Mouse (Mus musculus): ENCODE results near the gene Nek3. TPM values are rescaled to one million over a fixed set of nuclear protein-coding genes. Genes with fewer than 3 reads are reported as not detected.

Gene Nek3
- polyA plus RNA-seq, 1 experiment = 2.9 TPM

GRCm38 (mm10) chr8:22107020-22107419 is 59.2 kb downstream of the Nek3 start:
- Histone ChIP-seq H3K4me3 (ENCODE audit: insufficient read depth, low read length) (no peak overlapping the region), H3K4me1 (ENCODE audit: control insufficient read depth, insufficient read depth, low read length) (no peaks in the 10 kb centered on the region), H3K27ac (ENCODE audit: insufficient read depth, low read depth, low read length) (no peak overlapping the region)
- TF ChIP-seq POLR2A (IDR thresholded peaks at IDR 0.05; ENCODE audit: borderline replicate concordance, low read depth, low read length) = no peak
- TF ChIP-seq CTCF (IDR thresholded peaks at IDR 0.05; ENCODE audit: low read depth, low read length) = no peak

GRCm38 (mm10) chr8:22091568-22091967 is 74.7 kb downstream of the Nek3 start:
- no peak for TF ChIP-seq CTCF (IDR thresholded peaks at IDR 0.05; ENCODE audit: low read depth, low read length)
- no peak for TF ChIP-seq POLR2A (IDR thresholded peaks at IDR 0.05; ENCODE audit: borderline replicate concordance, low read depth, low read length)
- no peaks in the 10 kb centered on the region for H3K4me1 ChIP-seq (ENCODE audit: control insufficient read depth, insufficient read depth, low read length)
- H3K27ac ChIP-seq (ENCODE audit: insufficient read depth, low read depth, low read length) = no peak overlapping the region
- H3K4me3 ChIP-seq (ENCODE audit: insufficient read depth, low read length) = no peak overlapping the region

GRCm38 (mm10) chr8:22089226-22089625 is 77.0 kb downstream of the Nek3 start:
- H3K4me3 ChIP-seq (ENCODE audit: insufficient read depth, low read length) = no peak overlapping the region
- no peak for TF ChIP-seq POLR2A (IDR thresholded peaks at IDR 0.05; ENCODE audit: borderline replicate concordance, low read depth, low read length)
- no peak for TF ChIP-seq CTCF (IDR thresholded peaks at IDR 0.05; ENCODE audit: low read depth, low read length)
- H3K4me1 ChIP-seq (ENCODE audit: control insufficient read depth, insufficient read depth, low read length) = no peaks in the 10 kb centered on the region
- no peak overlapping the region for H3K27ac ChIP-seq (ENCODE audit: insufficient read depth, low read depth, low read length)

- Histone ChIP-seq H3K4me3 (ENCODE audit: insufficient read depth, low read length) (peak overlapping the region; percentile 23; the same call in 1 of the 2 replicates), H3K27ac (ENCODE audit: insufficient read depth, low read depth, low read length) (no peak overlapping the region), H3K4me1 (ENCODE audit: control insufficient read depth, insufficient read depth, low read length) (peaks cover 7% of the 10 kb centered on the region)
- TF ChIP-seq CTCF (IDR thresholded peaks at IDR 0.05; ENCODE audit: low read depth, low read length) = no peak
- no peak for TF ChIP-seq POLR2A (IDR thresholded peaks at IDR 0.05; ENCODE audit: borderline replicate concordance, low read depth, low read length)
Measured at GRCm38 (mm10) chr8:22079313-22080007, 86.8 kb downstream of the Nek3 start.

Other genes starting within 250 kb of the Nek3 start
- not detected in 2 replicates for gene Defb15, start 233.7 kb downstream of the Nek3 start, polyA plus RNA-seq (2012; ENCODE audit: insufficient read depth, insufficient read length, missing spikeins)
- gene Defb35, start 228.1 kb downstream of the Nek3 start, polyA plus RNA-seq (2012; ENCODE audit: insufficient read depth, insufficient read length, missing spikeins) = not detected in 2 replicates
- not detected in 2 replicates for gene Defb13, start 219.7 kb downstream of the Nek3 start, polyA plus RNA-seq (2012; ENCODE audit: insufficient read depth, insufficient read length, missing spikeins)
- not detected in 2 replicates for gene Fam90a1a, start 207.7 kb downstream of the Nek3 start, polyA plus RNA-seq (2012; ENCODE audit: insufficient read depth, insufficient read length, missing spikeins)
- not detected in 2 replicates for gene Ccdc70, start 196.7 kb downstream of the Nek3 start, polyA plus RNA-seq (2012; ENCODE audit: insufficient read depth, insufficient read length, missing spikeins)
- 0.12 TPM in 1 of 2 replicates, not detected in the other for gene Atp7b, start 106.1 kb downstream of the Nek3 start, polyA plus RNA-seq (2012; ENCODE audit: insufficient read depth, insufficient read length, missing spikeins)
- gene Alg11, start 105.7 kb downstream of the Nek3 start, polyA plus RNA-seq (2012; ENCODE audit: insufficient read depth, insufficient read length, missing spikeins) = 7.7 and 9.3 TPM in 2 replicates
- not detected in 2 replicates for gene Nek5, start 41.4 kb downstream of the Nek3 start, polyA plus RNA-seq (2012; ENCODE audit: insufficient read depth, insufficient read length, missing spikeins)
- 22.0 and 30.3 TPM in 2 replicates for gene Ckap2, start 19.4 kb upstream of the Nek3 start, polyA plus RNA-seq (2012; ENCODE audit: insufficient read depth, insufficient read length, missing spikeins)
- gene Vps36, start 26.4 kb upstream of the Nek3 start, polyA plus RNA-seq (2012; ENCODE audit: insufficient read depth, insufficient read length, missing spikeins) = 27.4 and 34.3 TPM in 2 replicates
- gene Thsd1, start 60.9 kb upstream of the Nek3 start, polyA plus RNA-seq (2012; ENCODE audit: insufficient read depth, insufficient read length, missing spikeins) = 2.5 and 3.3 TPM in 2 replicates
- gene Tpte, start 117.0 kb upstream of the Nek3 start, polyA plus RNA-seq (2012; ENCODE audit: insufficient read depth, insufficient read length, missing spikeins) = not detected in 2 replicates
- gene Slc25a15, start 232.2 kb upstream of the Nek3 start, polyA plus RNA-seq (2012; ENCODE audit: insufficient read depth, insufficient read length, missing spikeins) = 4.5 and 5.0 TPM in 2 replicates
- 17.2 and 21.2 TPM in 2 replicates for gene Mrps31, start 244.9 kb upstream of the Nek3 start, polyA plus RNA-seq (2012; ENCODE audit: insufficient read depth, insufficient read length, missing spikeins)